ENCODE assay signal across 14 mouse cellular contexts in the genomic region with DNA sequence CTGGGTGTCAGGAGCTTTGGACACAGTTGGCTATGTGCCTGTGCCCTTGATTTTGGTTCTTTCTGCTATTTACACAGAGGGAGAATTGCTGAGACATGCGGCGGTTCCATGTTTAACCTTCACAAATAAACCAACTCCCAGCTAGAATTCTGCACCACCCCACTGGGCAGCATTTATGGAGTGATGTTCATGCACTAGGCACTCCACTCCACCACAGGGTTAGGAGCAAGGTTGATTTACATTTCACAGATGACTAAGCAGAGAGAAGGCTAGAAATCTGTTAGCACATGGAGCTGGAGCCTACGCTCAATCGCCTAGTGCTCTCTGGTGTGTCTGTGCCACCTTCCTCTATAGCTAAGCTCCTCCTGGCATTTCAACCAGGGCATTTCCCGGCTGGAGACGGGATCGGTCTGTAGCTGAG. TPM values are rescaled to one million over a fixed set of nuclear protein-coding genes. Genes with fewer than 3 reads are reported as not detected.
DNase-seq lines count a peak whose midpoint lies in the region; ATAC-seq and TF ChIP-seq lines count a peak whose summit lies in the region.
"Had no signal": no experiment of that assay in that cellular context is flagged by ENCODE, and none has a peak within 500 bp of the region (broad histone marks: within the 10 kb centered on the region; RNA-seq: fewer than 3 reads in every experiment).

No protein-coding gene starts in this region.

- no peak overlapping the region for H3K4me2 ChIP-seq in hindbrain, embryonic 13.5 days
- H3K4me2 ChIP-seq: hindbrain, embryonic 12.5 days; midbrain, embryonic 13.5 days had no signal

- peak overlapping the region; percentile 48; the same call in 1 of the 2 replicates for H3K27ac ChIP-seq in cerebellum, adult 2 months (ENCODE audit: insufficient read depth, low read length)
- no peak overlapping the region for H3K27ac ChIP-seq in hindbrain, embryonic 13.5 days
- H3K27ac ChIP-seq: hindbrain, embryonic 12.5 days; liver, embryonic 14.5 days; midbrain, embryonic 13.5 days had no signal

- no peaks in the 10 kb centered on the region for H3K9me3 ChIP-seq in hindbrain, embryonic 13.5 days
- H3K9me3 ChIP-seq: hindbrain, embryonic 12.5 days; midbrain, embryonic 13.5 days had no signal

- no peak overlapping the region for H3K4me3 ChIP-seq in cerebellum, adult 2 months (replicated peaks; ENCODE audit: insufficient read depth, low read depth, low read length)
- H3K4me3 ChIP-seq in hindbrain, embryonic 13.5 days = no peak overlapping the region
- H3K4me3 ChIP-seq: hindbrain, embryonic 12.5 days; midbrain, embryonic 13.5 days had no signal

- no peak for TF ChIP-seq CTCF in cerebellum, adult 2 months (IDR thresholded peaks at IDR 0.05; ENCODE audit: borderline replicate concordance, insufficient read depth, low read depth, low read length)

- no peak overlapping the region for H3K9ac ChIP-seq in hindbrain, embryonic 13.5 days
- H3K9ac ChIP-seq: hindbrain, embryonic 12.5 days; liver, embryonic 14.5 days; midbrain, embryonic 13.5 days had no signal

- H3K36me3 ChIP-seq in hindbrain, embryonic 13.5 days = peaks cover 11% of the 10 kb centered on the region; the same call in 1 of the 2 replicates
- H3K36me3 ChIP-seq: hindbrain, embryonic 12.5 days had no signal

- no peaks in the 10 kb centered on the region for H3K27me3 ChIP-seq in cerebellum, adult 2 months (ENCODE audit: control insufficient read depth, insufficient read depth, low read length)
- H3K27me3 ChIP-seq in hindbrain, embryonic 13.5 days = no peaks in the 10 kb centered on the region
- H3K27me3 ChIP-seq: hindbrain, embryonic 12.5 days; midbrain, embryonic 13.5 days had no signal

- no peak for TF ChIP-seq POLR2A in cerebellum, adult 2 months (IDR thresholded peaks at IDR 0.05; ENCODE audit: borderline replicate concordance, insufficient read depth, low read length)

- WGBS in cerebellum, adult 2 months = 15% methylated on average over 7 of the region's 7 CpGs
- WGBS in hindbrain, embryonic 13.5 days = 93% methylated on average over 7 of the region's 7 CpGs

- ATAC-seq in hindbrain, embryonic 13.5 days (ENCODE audit: low FRiP score) = no peak
- ATAC-seq in erythroid progenitor cell, adult 5-6 weeks (replicated peaks; ENCODE audit: low FRiP score, poor library complexity, severe bottlenecking) = no peak
- ATAC-seq: forebrain, embryonic 16.5 days; midbrain, embryonic 13.5 days had no signal

- DNase-seq in kidney, adult 9 months = peak; percentile 2
- DNase-seq in kidney, adult 11 months = no peak
- peak; percentile 23 for DNase-seq in right cerebral cortex, adult 18-20 months
- DNase-seq in right cerebral cortex, adult 2 months (ENCODE audit: low spot score in 2 of 2) = no peak
- peak; percentile 47 to 74 for DNase-seq in cerebellum, adult 2 months
- DNase-seq in telencephalon, adult 2 months (ENCODE audit: low read depth, low spot score) = peak; percentile 29
- DNase-seq: gastrocnemius, postnatal 25 days; kidney, adult 18-20 months had no signal

- peaks cover 2% of the 10 kb centered on the region for H3K4me1 ChIP-seq in cerebellum, adult 2 months (ENCODE audit: control insufficient read depth, insufficient read depth, low read length)
- no peaks in the 10 kb centered on the region; the same call in 1 of the 2 replicates for H3K4me1 ChIP-seq in hindbrain, embryonic 13.5 days (replicated peaks)
- H3K4me1 ChIP-seq: hindbrain, embryonic 12.5 days had no signal

RNA-seq across cellular contexts. Expression of gene Aktip, which starts 27.7 kb away (rescaled TPM):
- 133 and 151 TPM in 2 replicates for polyA plus RNA-seq in cerebellum, adult 2 months (2012; rRNA removed)
- 118 and 125 TPM in 2 replicates for polyA plus RNA-seq in hindbrain, embryonic 13.5 days (2015; fragmentation: Nextera tagmentation; extraction: Ambion mirVana)
- total RNA-seq in erythroid progenitor cell, adult 5-6 weeks (2015; ENCODE audit: low replicate concordance) = 2.2 and 3.4 TPM in 2 replicates
- 0.23 and 3.9 TPM in 2 replicates for total RNA-seq in erythroid progenitor cell, adult 5-6 weeks (2017; ENCODE audit: low replicate concordance)

Comparison
In these comparisons a context has a peak if more than half of its experiments do, and no peak if none do; other contexts are left out.
1. DNase-seq: peak in kidney, adult 9 months (single experiment), right cerebral cortex, adult 18-20 months (single experiment), cerebellum, adult 2 months (2 of 2) and telencephalon, adult 2 months (single experiment); none in kidney, adult 11 months (single experiment) and right cerebral cortex, adult 2 months (0 of 2).